Mouse (Mus musculus): ENCODE results near the gene Xpr1. TPM values are rescaled to one million over a fixed set of nuclear protein-coding genes. Genes with fewer than 3 reads are reported as not detected.

The Xpr1 gene
- polyA plus RNA-seq, 1 experiment from 2014 or later, result 72.7 TPM

DNA sequence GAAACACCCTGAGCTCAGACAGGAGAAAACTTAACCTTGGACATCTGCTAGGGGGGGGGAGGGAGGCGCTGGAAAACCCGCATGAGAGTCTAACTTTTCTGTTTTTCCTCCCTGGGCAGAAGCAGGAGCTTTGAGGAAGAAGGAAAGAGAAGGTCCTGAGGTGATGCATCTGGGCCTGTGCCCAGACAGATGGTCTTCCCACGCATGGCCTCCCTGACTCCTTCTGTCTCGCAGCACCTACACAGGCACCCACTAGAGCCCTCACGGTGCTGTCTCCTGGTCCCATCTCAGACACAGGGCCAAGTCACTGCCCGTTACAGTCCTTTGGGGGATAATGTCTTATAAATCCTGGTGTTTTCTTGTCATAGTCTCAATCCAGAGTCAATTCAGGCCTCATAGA lies 184.4 kb downstream of the Xpr1 start:
- H3K9ac ChIP-seq, result no peak overlapping the region
- H3K4me1 ChIP-seq, result peaks cover 76% of the 10 kb centered on the region
- WGBS, result 57% methylated on average over 6 of the region's 6 CpGs
- H3K9me3 ChIP-seq, result no peaks in the 10 kb centered on the region
- no peak overlapping the region for H3K4me3 ChIP-seq
- H3K4me2 ChIP-seq, result no peak overlapping the region
- ATAC-seq (replicated peaks), result no peak
- no peaks in the 10 kb centered on the region for H3K36me3 ChIP-seq (replicated peaks)
- peak overlapping the region; percentile 85 for H3K27ac ChIP-seq
- no peaks in the 10 kb centered on the region for H3K27me3 ChIP-seq (replicated peaks)

DNA sequence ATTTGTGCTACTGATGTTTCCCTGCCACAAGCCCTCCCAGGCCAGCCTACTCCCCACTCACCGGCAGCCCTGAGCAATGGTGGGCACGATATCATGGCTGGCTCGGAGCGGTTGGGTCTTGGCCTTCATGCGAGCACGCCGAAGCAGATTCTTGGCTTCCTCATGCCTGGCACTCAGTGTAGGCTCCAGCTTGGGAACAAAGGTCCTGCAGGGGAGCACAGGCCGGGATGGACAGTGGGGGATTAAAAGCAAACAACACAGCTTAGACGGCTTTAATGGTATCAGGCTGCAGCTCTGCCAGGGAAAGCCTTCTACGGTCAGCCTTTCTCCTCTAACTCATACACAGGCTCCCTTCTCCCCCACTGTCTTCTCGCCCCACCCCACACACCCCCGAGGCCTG lies 184.8 kb downstream of the Xpr1 start:
- no peaks in the 10 kb centered on the region for H3K27me3 ChIP-seq (replicated peaks)
- peak overlapping the region; percentile 85 for H3K27ac ChIP-seq
- no peak for ATAC-seq (replicated peaks)
- H3K4me1 ChIP-seq, result peaks cover 73% of the 10 kb centered on the region
- 39% methylated on average over 12 of the region's 12 CpGs for WGBS
- no peak overlapping the region for H3K9ac ChIP-seq
- no peaks in the 10 kb centered on the region for H3K36me3 ChIP-seq (replicated peaks)
- H3K4me3 ChIP-seq, result no peak overlapping the region
- no peak overlapping the region for H3K4me2 ChIP-seq
- no peaks in the 10 kb centered on the region for H3K9me3 ChIP-seq

DNA sequence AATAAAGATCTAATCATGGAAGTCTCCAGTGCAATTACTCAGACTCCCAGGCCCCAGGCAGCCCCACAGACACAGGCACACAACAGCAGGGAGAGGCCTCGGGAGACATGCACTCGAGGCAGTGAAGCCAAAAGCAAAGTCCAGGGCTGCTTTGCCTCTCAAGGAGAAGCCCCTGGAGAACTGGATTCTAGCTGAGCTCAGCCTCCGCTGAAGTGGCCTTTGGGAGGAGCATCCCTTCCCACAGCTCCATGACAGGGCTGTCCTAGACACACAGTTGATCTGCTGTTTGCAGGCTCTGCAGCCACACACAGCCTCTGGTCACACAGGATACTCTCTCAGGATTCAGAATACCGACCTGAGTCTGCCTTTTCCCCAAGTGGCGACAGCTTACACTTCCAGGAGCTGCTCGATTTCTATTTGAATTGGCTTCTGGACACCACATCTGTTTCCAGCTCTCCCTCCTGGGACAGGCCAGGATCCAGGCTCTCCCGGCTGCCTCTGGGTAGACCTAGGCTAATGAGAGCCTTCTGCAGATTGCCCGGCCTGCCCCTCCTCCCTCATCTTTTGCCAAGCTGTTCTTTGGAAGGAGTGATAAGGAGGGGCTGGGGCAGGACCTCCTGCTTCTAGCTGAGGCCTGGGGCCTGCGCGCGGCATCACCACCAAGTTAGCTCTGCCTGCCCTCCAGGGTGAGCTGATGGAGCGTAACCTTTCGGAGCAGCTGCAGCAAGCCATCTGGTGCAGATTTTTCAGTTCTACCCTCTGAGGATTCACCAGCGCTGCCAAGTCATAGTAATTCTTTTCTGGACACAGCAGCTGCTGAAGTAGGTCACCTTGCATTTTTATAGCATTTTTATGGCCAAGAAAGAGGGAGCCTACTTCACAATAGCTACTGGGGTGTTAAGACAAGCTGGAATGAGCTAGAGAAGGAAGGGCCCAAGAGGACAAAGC lies 187.5 kb downstream of the Xpr1 start:
- 12% methylated on average over 14 of the region's 14 CpGs for WGBS
- peaks cover 52% of the 10 kb centered on the region for H3K4me1 ChIP-seq
- no peak overlapping the region for H3K4me2 ChIP-seq
- no peaks in the 10 kb centered on the region for H3K9me3 ChIP-seq
- peak overlapping the region; percentile 71 for H3K27ac ChIP-seq
- no peaks in the 10 kb centered on the region for H3K27me3 ChIP-seq (replicated peaks)
- H3K4me3 ChIP-seq, result no peak overlapping the region
- ATAC-seq (replicated peaks), result peak; percentile 38; the same call in 1 of the 2 replicates
- H3K9ac ChIP-seq, result no peak overlapping the region; the same call in 1 of the 2 replicates
- no peaks in the 10 kb centered on the region for H3K36me3 ChIP-seq (replicated peaks)

Small RNAs within 50 kb of the gene (microRNA-seq; reads per million reads assigned to microRNA genes)
- gene Gm22569, result not detected

Other genes with a start within 250 kb of the Xpr1 start
- gene BC034090, start 173.0 kb downstream of the Xpr1 start, polyA plus RNA-seq (2015; fragmentation: Nextera tagmentation; extraction: Ambion mirVana), result 4.0 and 4.3 TPM in 2 replicates
- gene Acbd6, start 140.7 kb upstream of the Xpr1 start, polyA plus RNA-seq (2015; fragmentation: Nextera tagmentation; extraction: Ambion mirVana), result 89.3 and 93.8 TPM in 2 replicates

Measured in midbrain, embryonic 15.5 days (tissue).